Mouse (Mus musculus) forebrain, embryonic 10.5 days (tissue): ENCODE data around the gene Fbxl21. TPM values are rescaled to one million over a fixed set of nuclear protein-coding genes. Genes with fewer than 3 reads are reported as not detected.

ENCODE experiments used
- polyA plus RNA-seq: library from polyadenylated mRNA; unstranded; fragments of >200 nt; fragmentation: Nextera tagmentation; extraction: Ambion mirVana; gene quantifications from 2 replicates; pipeline ENCODE4 v1.2.1, GENCODE M21; 2016

The Fbxl21 gene
- polyA plus RNA-seq, 1 experiment from 2014 or later = 1.3 TPM

Other genes starting within 250 kb of the Fbxl21 start
- 2.3 and 2.7 TPM in 2 replicates for gene Cxcl14, start 225.9 kb upstream of the Fbxl21 start, polyA plus RNA-seq
- gene Gm3045, start 95.9 kb upstream of the Fbxl21 start, polyA plus RNA-seq = not detected in 2 replicates
- gene Slc25a48, start 84.1 kb upstream of the Fbxl21 start, polyA plus RNA-seq = not detected in 2 replicates
- gene Il9, start 40.2 kb upstream of the Fbxl21 start, polyA plus RNA-seq = not detected in 2 replicates
- not detected in 2 replicates for gene Lect2, start 26.0 kb downstream of the Fbxl21 start, polyA plus RNA-seq
- 20.1 and 22.1 TPM in 2 replicates for gene Tgfbi, start 87.1 kb downstream of the Fbxl21 start, polyA plus RNA-seq
- gene Smad5, start 180.5 kb downstream of the Fbxl21 start, polyA plus RNA-seq = 35.7 and 36.1 TPM in 2 replicates
- gene Gm45623, start 231.4 kb downstream of the Fbxl21 start, polyA plus RNA-seq = not detected in 2 replicates